Mouse (Mus musculus) stomach, postnatal 0 days (tissue): ENCODE data around the gene Commd1. TPM values are rescaled to one million over a fixed set of nuclear protein-coding genes. Genes with fewer than 3 reads are reported as not detected.

Source experiments
- ATAC-seq: fragments of 200-750 bp; cut with Nextera tagmentation; 2 replicates; pipeline ENCODE4 v1.8.0; 2017; ENCODE audit not compliant: low FRiP score, low TSS enrichment
- DNase-seq: peaks from one replicate; pipeline ENCODE4 v3.0.0-alpha.2; 2016; ENCODE audit warnings: low spot score
- H3K27ac ChIP-seq: fragments of 300-500 bp; sonication (generic); replicated peaks from 2 replicates; pipeline ENCODE4 v1.5.1; 2014; ENCODE audit warnings: mild to moderate bottlenecking, control low read depth
- H3K27me3 ChIP-seq: fragments of 300-500 bp; sonication (generic); 2 replicates; pipeline ENCODE4 v1.6.1; 2014; ENCODE audit warnings: low read length; ENCODE audit not compliant: control insufficient read depth, insufficient read depth
- H3K36me3 ChIP-seq: fragments of 300-500 bp; sonication (generic); 2 replicates; pipeline ENCODE4 v1.6.1; 2014; ENCODE audit warnings: low read length, mixed read lengths; ENCODE audit not compliant: control insufficient read depth, insufficient read depth
- H3K4me1 ChIP-seq: fragments of 300-500 bp; sonication (generic); replicated peaks from 2 replicates; pipeline ENCODE4 v1.6.1; 2014; ENCODE audit warnings: antibody characterized with exemption; ENCODE audit not compliant: control insufficient read depth, insufficient read depth
- H3K4me2 ChIP-seq: fragments of 300-500 bp; sonication (generic); replicated peaks from 2 replicates; pipeline ENCODE4 v1.6.1; 2014; ENCODE audit warnings: low read depth, mild to moderate bottlenecking, control low read depth, moderate library complexity
- H3K4me3 ChIP-seq: fragments of 300-500 bp; sonication (generic); 2 replicates; pipeline ENCODE4 v1.5.1; 2014; ENCODE audit warnings: low read depth, low read length, control low read depth
- H3K9ac ChIP-seq: fragments of 300-500 bp; sonication (generic); 2 replicates; pipeline ENCODE4 v1.6.1; 2014; ENCODE audit warnings: mild to moderate bottlenecking, low read length, control low read depth, mixed read lengths
- H3K9me3 ChIP-seq: fragments of 300-500 bp; sonication (generic); 2 replicates; pipeline ENCODE4 v1.6.1; 2016; ENCODE audit warnings: low read length; ENCODE audit not compliant: control insufficient read depth
- CTCF ChIP-seq: IDR thresholded peaks from 2 replicates; pipeline ENCODE4 v1.5.1; 2016; ENCODE audit warnings: antibody characterized with exemption, low read depth, mild to moderate bottlenecking, moderate library complexity
- EP300 ChIP-seq: optimal IDR thresholded peaks from 2 replicates; pipeline ENCODE3; 2016; ENCODE audit warnings: antibody characterized with exemption
- WGBS: fragments of 180-500 bp; shearing (Covaris S2); extraction: QIAGEN DNeasy Blood & Tissue Kit; methylation state at CpG from one replicate; pipeline ENCODE4 v1.1.7; 2014; 5-methylcytosine and 5-hydroxymethylcytosine counted together
- polyA plus RNA-seq: library from polyadenylated mRNA; unstranded; fragments of >200 nt; fragmentation: Nextera tagmentation; extraction: Ambion mirVana; gene quantifications from 2 replicates; pipeline ENCODE4 v1.2.1, GENCODE M21; 2015

Gene Commd1
- polyA plus RNA-seq, 1 experiment from 2014 or later = 269 TPM

DNA sequence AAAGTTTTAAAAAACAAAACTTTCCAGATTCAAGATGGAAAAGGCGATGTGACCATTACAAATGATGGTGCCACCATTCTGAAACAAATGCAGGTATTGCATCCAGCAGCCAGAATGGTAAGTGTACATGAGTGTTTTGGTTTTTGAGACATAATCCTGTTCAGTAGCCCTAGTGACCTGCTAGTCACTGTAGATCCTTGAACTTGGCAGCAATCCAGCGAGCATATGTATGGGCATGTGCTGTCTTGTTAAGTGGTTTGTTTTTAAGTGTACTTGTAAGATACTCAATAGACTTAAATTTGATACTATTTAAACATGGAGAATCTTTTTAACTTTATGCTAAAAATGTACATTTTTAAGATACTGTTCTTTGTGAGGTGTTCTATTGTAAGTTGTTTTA, 12.1 kb upstream of the Commd1 start:
- Histone ChIP-seq H3K4me3 (no peak overlapping the region), H3K9me3 (no peaks in the 10 kb centered on the region), H3K9ac (no peak overlapping the region), H3K27me3 (no peaks in the 10 kb centered on the region), H3K27ac (no peak overlapping the region), H3K4me2 (no peak overlapping the region), H3K4me1 (no peaks in the 10 kb centered on the region), H3K36me3 (peaks cover 8% of the 10 kb centered on the region; the same call in 1 of the 2 replicates)
- TF ChIP-seq EP300 (no peak), CTCF (no peak)
- WGBS = 80% methylated on average over 2 of the region's 2 CpGs
- no peak for DNase-seq
- ATAC-seq = no peak

DNA sequence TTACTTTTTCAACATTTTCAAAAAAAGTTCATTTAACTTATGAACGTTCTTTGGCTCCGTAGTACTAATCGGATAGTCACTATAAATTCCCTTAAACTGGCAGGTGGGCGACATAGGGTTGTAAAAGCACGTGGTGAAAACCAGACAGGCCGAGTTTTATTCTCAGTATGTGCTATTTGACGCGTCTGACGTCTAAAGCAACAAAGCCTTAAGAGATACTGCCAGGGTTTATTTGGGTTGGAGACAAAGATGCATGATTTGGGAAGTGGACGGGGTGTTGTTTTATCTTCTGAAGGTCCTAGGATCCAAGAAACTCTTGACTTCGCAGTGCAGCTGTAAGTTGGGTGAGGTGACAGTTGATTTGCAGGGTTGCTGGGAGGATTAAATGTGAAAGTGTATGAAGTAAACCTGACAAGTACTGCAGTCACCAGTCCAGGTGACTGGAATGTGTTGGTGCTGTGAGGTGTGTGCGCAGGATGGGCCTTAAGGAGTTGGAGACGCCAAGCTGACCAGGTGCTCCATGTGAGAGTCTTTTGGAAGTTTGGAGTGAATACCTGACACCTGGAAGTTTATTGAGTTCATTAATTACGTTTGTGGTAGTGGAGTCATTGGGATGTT, 9.1 kb upstream of the Commd1 start:
- 4% methylated on average over 14 of the region's 14 CpGs for WGBS
- no peaks in the 10 kb centered on the region for H3K4me1 ChIP-seq
- peak overlapping the region; percentile 90 for H3K9ac ChIP-seq
- H3K27ac ChIP-seq = peak overlapping the region; percentile 84; the same call in 1 of the 2 replicates
- no peaks in the 10 kb centered on the region for H3K36me3 ChIP-seq
- ATAC-seq = no peak
- H3K27me3 ChIP-seq = no peaks in the 10 kb centered on the region
- peak overlapping the region; percentile 50 for H3K4me2 ChIP-seq
- TF ChIP-seq EP300 = no peak
- TF ChIP-seq CTCF = no peak
- no peak for DNase-seq
- no peaks in the 10 kb centered on the region for H3K9me3 ChIP-seq
- H3K4me3 ChIP-seq = peak overlapping the region; percentile 88

DNA sequence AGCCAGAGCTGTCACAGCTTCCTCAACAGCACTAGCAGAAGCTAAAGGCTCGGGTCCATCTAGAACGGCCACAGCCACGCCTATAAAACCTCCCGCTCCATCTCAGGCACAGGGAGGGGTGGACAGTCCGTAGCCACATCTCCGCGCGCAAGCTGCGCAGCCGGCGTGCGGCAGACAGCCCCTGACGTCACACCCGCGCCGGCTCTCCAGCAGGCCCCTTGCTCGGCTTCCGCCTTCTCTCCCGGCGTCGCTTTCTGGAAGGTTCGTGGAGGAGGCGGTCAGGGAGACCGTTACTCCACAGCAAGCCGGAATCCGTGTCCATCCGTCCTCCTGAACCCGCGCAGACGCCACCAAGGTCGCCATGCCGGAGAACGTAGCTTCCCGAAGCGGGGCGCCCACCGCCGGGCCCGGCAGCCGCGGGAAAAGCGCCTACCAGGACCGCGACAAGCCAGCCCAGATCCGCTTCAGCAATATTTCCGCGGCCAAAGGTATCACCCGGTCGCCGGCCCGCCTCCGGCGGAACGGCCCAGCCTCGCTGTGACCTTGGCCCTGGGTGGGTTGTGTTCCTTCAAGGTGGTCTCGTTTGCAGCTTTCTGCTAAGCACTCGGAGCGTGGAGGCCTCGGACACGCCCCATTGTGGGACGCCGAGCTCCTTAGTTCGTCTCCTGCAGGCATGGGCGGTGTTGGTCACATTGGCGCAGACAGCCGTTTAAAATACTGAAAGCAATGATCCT, 8.4 kb upstream of the Commd1 start, which contains the start of gene Cct4:
TSS of gene Cct4 (plus strand) at position 127 of the 734 bp plus-strand sequence.
- DNase-seq = peak; percentile 93
- peak within 1 kb of the TSS; percentile 90 for H3K9ac ChIP-seq
- no peaks in the 10 kb centered on the region for H3K27me3 ChIP-seq
- H3K4me1 ChIP-seq = no peaks in the 10 kb centered on the region
- ATAC-seq = peak; percentile 98
- no peaks in the 10 kb centered on the region for H3K36me3 ChIP-seq
- H3K9me3 ChIP-seq = no peaks in the 10 kb centered on the region
- peak within 1 kb of the TSS; percentile 84 for H3K27ac ChIP-seq
- H3K4me3 ChIP-seq = peak within 1 kb of the TSS; percentile 88
- under 1% methylated on average over 66 of the region's 66 CpGs for WGBS
- H3K4me2 ChIP-seq = peak within 1 kb of the TSS; percentile 50
- no peak for TF ChIP-seq CTCF
- TF ChIP-seq EP300 = no peak

DNA sequence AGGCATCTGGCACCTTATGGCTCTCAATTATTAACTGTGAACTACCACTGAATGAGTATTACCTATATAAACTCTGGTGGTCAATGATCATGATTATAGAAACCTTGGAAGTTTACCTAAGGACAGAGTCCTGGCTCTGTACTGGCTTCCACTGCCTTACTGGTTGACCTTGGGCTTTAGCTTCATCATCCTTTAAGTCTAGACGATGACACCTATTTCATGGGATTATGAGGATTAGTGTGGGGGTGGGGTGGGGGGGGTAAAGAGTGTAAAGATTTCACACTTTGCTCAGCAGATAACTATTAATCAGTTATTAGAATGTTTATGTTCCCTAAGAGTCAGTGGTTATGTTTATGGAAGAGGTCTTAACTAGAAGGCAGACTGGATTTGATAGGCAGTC, 7.6 kb upstream of the Commd1 start:
- ATAC-seq = 0 out of 2 replicates have a peak, but pooled peaks have one; percentile 0
- 27% methylated on average over 1 of the region's 1 CpGs for WGBS
- peak overlapping the region; percentile 90 for H3K9ac ChIP-seq
- no peak for TF ChIP-seq CTCF
- no peak for TF ChIP-seq EP300
- H3K36me3 ChIP-seq = no peaks in the 10 kb centered on the region
- no peaks in the 10 kb centered on the region for H3K27me3 ChIP-seq
- H3K4me3 ChIP-seq = peak overlapping the region; percentile 88
- peak overlapping the region; percentile 50 for H3K4me2 ChIP-seq
- peak overlapping the region; percentile 84 for H3K27ac ChIP-seq
- no peaks in the 10 kb centered on the region for H3K4me1 ChIP-seq
- no peaks in the 10 kb centered on the region for H3K9me3 ChIP-seq
- DNase-seq = no peak

DNA sequence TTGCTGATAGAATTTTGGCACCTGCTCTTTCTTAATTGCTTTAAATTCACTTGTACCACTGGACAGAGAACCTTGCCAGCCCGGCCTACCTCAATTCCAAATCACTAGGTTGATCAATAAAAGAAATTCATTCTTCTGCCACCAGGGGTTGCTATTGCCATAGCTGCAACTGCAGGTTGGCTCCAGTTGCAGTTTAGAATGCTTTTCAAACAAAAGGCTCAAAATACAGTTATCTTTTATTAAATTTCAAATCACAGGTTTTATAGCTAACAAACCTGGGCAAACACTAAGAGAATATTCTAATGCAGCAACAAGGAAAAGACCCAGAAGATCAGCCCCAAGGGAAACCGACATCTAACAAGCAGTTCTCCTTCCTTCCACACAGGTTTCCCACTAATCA, 5.2 kb upstream of the Commd1 start:
- Histone ChIP-seq H3K36me3 (no peaks in the 10 kb centered on the region), H3K4me1 (no peaks in the 10 kb centered on the region), H3K9ac (no peak overlapping the region), H3K9me3 (no peaks in the 10 kb centered on the region), H3K27me3 (no peaks in the 10 kb centered on the region), H3K27ac (no peak overlapping the region), H3K4me2 (no peak overlapping the region), H3K4me3 (no peak overlapping the region)
- ATAC-seq (no peak), DNase-seq (peak; percentile 26)
- 36% methylated on average over 2 of the region's 2 CpGs for WGBS
- TF ChIP-seq EP300 (no peak), CTCF (peak; percentile 93)

DNA sequence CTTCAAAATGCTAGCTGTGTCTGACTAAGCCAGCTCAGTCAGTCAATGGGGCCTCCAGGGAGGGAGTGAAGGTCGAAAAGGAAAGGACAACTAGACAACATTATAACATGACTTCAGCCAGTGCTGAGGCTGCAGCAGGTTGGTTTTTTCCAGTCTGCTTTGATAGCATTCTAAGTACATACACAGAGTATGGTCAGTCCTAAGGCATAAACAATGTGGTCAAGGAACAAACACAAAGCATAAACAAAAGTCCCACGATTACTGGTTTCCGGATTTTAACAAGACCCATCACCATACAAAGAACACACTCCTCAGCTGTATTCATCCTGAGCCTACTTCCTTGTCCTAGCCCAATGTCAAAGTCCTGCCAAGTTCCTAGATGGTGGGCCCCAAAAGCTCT, 3.3 kb upstream of the Commd1 start:
- Histone ChIP-seq H3K27ac (no peak overlapping the region), H3K4me1 (peaks cover 4% of the 10 kb centered on the region), H3K36me3 (no peaks in the 10 kb centered on the region), H3K9ac (no peak overlapping the region), H3K4me3 (no peak overlapping the region), H3K4me2 (no peak overlapping the region), H3K27me3 (no peaks in the 10 kb centered on the region), H3K9me3 (no peaks in the 10 kb centered on the region)
- 71% methylated on average over 3 of the region's 3 CpGs for WGBS
- TF ChIP-seq CTCF = no peak
- TF ChIP-seq EP300 = no peak
- no peak for DNase-seq
- no peak for ATAC-seq
